Mouse (Mus musculus): ENCODE results near the gene Satb1. TPM values are rescaled to one million over a fixed set of nuclear protein-coding genes. Genes with fewer than 3 reads are reported as not detected.
A peak's percentile ranks its signal among the peaks of the same experiment; 100 is the strongest.

The Satb1 gene
- total and polyA plus RNA-seq, 2 experiments = 0.65 to 0.83 TPM

DNA sequence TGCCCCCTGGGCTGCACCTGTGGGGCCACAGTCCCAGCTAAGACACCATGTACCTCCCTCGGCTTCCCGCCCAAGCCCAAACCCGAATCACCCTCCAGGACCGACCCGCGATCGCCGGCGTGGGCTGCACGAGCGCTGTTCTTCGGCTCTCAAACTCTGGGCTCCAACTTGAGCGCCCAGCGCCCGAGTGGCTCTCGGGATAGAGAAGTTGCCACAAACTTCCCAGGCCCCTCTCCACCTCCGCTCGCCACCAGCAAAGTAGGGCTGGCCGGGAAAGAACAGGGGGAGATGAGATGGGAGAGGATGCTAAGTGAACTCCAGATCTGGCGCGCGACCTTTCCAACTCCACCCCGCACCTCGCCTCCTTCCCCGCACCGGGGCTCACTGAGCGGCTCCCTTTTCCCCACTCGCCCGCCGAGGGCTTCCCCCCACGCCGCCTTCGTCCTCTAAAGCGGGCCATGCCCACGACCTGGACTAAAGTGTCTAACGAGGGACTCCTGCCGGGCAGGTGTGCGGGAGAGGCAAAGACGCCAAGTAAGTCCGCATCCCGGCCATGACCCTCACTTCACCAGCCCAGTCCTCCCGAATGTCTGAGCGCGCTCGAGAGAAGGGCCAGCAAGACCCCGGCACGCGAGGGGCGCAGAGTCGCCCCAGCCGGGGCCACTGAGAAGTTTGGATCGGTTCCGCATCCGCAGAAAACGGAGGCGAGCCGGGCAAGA, 1.2 kb downstream of the Satb1 start:
- no peak for DNase-seq (ENCODE audit: extremely low read depth, low read depth, low spot score)
- H3K79me2 ChIP-seq (ENCODE audit: control insufficient read depth, insufficient read depth, low read length) = no peaks in the 10 kb centered on the region
- peaks cover 1% of the 10 kb centered on the region; the same call in 1 of the 2 replicates for H3K4me1 ChIP-seq (ENCODE audit: control insufficient read depth, insufficient read depth, low read length)
- peak overlapping the region; percentile 61 for H3K4me3 ChIP-seq (ENCODE audit: insufficient read depth, low read depth, low read length)
- peak overlapping the region; percentile 56 for H3K9ac ChIP-seq (ENCODE audit: low read depth, low read length)
- no peak overlapping the region for H3K27ac ChIP-seq (replicated peaks; ENCODE audit: insufficient read depth, low read depth, low read length)
- 2% methylated on average over 56 of the region's 57 CpGs for WGBS
- no peak for TF ChIP-seq CTCF (IDR thresholded peaks at IDR 0.05; ENCODE audit: low read depth, low read length)
- no peak for TF ChIP-seq POLR2A (IDR thresholded peaks at IDR 0.05; ENCODE audit: extremely low read depth, insufficient read depth, low read length)
- peaks cover 21% of the 10 kb centered on the region for H3K27me3 ChIP-seq (ENCODE audit: control insufficient read depth, insufficient read depth, low read length)
- no peaks in the 10 kb centered on the region for H3K36me3 ChIP-seq (ENCODE audit: control insufficient read depth, insufficient read depth, low read length)

- Histone ChIP-seq H3K36me3 (ENCODE audit: control insufficient read depth, insufficient read depth, low read length) (no peaks in the 10 kb centered on the region), H3K27ac (replicated peaks; ENCODE audit: insufficient read depth, low read depth, low read length) (no peak overlapping the region), H3K79me2 (ENCODE audit: control insufficient read depth, insufficient read depth, low read length) (no peaks in the 10 kb centered on the region), H3K4me1 (ENCODE audit: control insufficient read depth, insufficient read depth, low read length) (peaks cover 1% of the 10 kb centered on the region; the same call in 1 of the 2 replicates), H3K4me3 (ENCODE audit: insufficient read depth, low read depth, low read length) (peak overlapping the region; percentile 61; the same call in 1 of the 2 replicates), H3K9ac (ENCODE audit: low read depth, low read length) (no peak overlapping the region), H3K27me3 (ENCODE audit: control insufficient read depth, insufficient read depth, low read length) (peaks cover 24% of the 10 kb centered on the region)
- no peak for DNase-seq (ENCODE audit: extremely low read depth, low read depth, low spot score)
- no peak for TF ChIP-seq POLR2A (IDR thresholded peaks at IDR 0.05; ENCODE audit: extremely low read depth, insufficient read depth, low read length)
- TF ChIP-seq CTCF (IDR thresholded peaks at IDR 0.05; ENCODE audit: low read depth, low read length) = no peak
- 22% methylated on average over 14 of the region's 14 CpGs for WGBS
Measured at GRCm38 (mm10) chr17:51831121-51831701, 1.9 kb downstream of the Satb1 start.

GRCm38 (mm10) chr17:51829436-51829835, 3.7 kb downstream of the Satb1 start:
- Histone ChIP-seq H3K27me3 (ENCODE audit: control insufficient read depth, insufficient read depth, low read length) (peaks cover 24% of the 10 kb centered on the region), H3K79me2 (ENCODE audit: control insufficient read depth, insufficient read depth, low read length) (no peaks in the 10 kb centered on the region), H3K4me3 (ENCODE audit: insufficient read depth, low read depth, low read length) (no peak overlapping the region), H3K36me3 (ENCODE audit: control insufficient read depth, insufficient read depth, low read length) (no peaks in the 10 kb centered on the region), H3K9ac (ENCODE audit: low read depth, low read length) (no peak overlapping the region), H3K27ac (replicated peaks; ENCODE audit: insufficient read depth, low read depth, low read length) (no peak overlapping the region), H3K4me1 (ENCODE audit: control insufficient read depth, insufficient read depth, low read length) (peaks cover 1% of the 10 kb centered on the region; the same call in 1 of the 2 replicates)
- DNase-seq (ENCODE audit: extremely low read depth, low read depth, low spot score) = no peak
- TF ChIP-seq POLR2A (IDR thresholded peaks at IDR 0.05; ENCODE audit: extremely low read depth, insufficient read depth, low read length) (no peak), CTCF (IDR thresholded peaks at IDR 0.05; ENCODE audit: low read depth, low read length) (no peak)

DNA sequence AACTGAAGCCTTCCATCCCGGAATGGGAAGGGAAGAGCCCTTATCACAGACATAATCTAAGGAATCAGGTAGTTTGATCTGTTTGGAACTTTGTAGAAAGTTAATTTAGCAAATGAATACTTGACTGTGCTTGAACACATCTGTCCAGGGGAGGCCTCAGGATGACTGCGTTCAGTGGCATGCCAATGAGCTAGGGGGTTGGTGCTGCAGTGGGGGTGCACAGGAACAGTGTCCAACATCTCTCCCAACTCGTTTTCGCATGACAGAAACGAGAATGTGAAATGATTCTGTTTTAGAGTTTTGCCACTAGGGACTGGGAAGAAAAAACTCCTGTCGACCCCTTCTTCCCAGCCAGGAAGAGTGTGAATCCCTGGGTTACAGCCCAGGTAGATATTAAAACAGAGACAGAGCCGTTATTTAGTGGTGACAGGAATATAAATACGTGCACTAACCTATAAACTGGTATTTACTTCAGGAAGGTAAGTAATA, 5.1 kb downstream of the Satb1 start:
- Histone ChIP-seq H3K36me3 (ENCODE audit: control insufficient read depth, insufficient read depth, low read length) (no peaks in the 10 kb centered on the region), H3K4me1 (ENCODE audit: control insufficient read depth, insufficient read depth, low read length) (peaks cover 1% of the 10 kb centered on the region; the same call in 1 of the 2 replicates), H3K27me3 (ENCODE audit: control insufficient read depth, insufficient read depth, low read length) (peaks cover 22% of the 10 kb centered on the region), H3K4me3 (ENCODE audit: insufficient read depth, low read depth, low read length) (no peak overlapping the region), H3K27ac (replicated peaks; ENCODE audit: insufficient read depth, low read depth, low read length) (no peak overlapping the region), H3K9ac (ENCODE audit: low read depth, low read length) (no peak overlapping the region), H3K79me2 (ENCODE audit: control insufficient read depth, insufficient read depth, low read length) (no peaks in the 10 kb centered on the region)
- no peak for DNase-seq (ENCODE audit: extremely low read depth, low read depth, low spot score)
- TF ChIP-seq POLR2A (IDR thresholded peaks at IDR 0.05; ENCODE audit: extremely low read depth, insufficient read depth, low read length) = no peak
- TF ChIP-seq CTCF (IDR thresholded peaks at IDR 0.05; ENCODE audit: low read depth, low read length) = no peak
- 62% methylated on average over 8 of the region's 8 CpGs for WGBS

- TF ChIP-seq POLR2A (IDR thresholded peaks at IDR 0.05; ENCODE audit: extremely low read depth, insufficient read depth, low read length) (no peak), CTCF (IDR thresholded peaks at IDR 0.05; ENCODE audit: low read depth, low read length) (no peak)
- 55% methylated on average over 4 of the region's 4 CpGs for WGBS
- Histone ChIP-seq H3K27me3 (ENCODE audit: control insufficient read depth, insufficient read depth, low read length) (peaks cover 8% of the 10 kb centered on the region), H3K36me3 (ENCODE audit: control insufficient read depth, insufficient read depth, low read length) (no peaks in the 10 kb centered on the region), H3K79me2 (ENCODE audit: control insufficient read depth, insufficient read depth, low read length) (no peaks in the 10 kb centered on the region), H3K4me1 (ENCODE audit: control insufficient read depth, insufficient read depth, low read length) (no peaks in the 10 kb centered on the region), H3K4me3 (ENCODE audit: insufficient read depth, low read depth, low read length) (no peak overlapping the region), H3K9ac (ENCODE audit: low read depth, low read length) (no peak overlapping the region), H3K27ac (replicated peaks; ENCODE audit: insufficient read depth, low read depth, low read length) (no peak overlapping the region)
- DNase-seq (ENCODE audit: extremely low read depth, low read depth, low spot score) = no peak
Measured at GRCm38 (mm10) chr17:51826461-51826860, 6.6 kb downstream of the Satb1 start.

DNA sequence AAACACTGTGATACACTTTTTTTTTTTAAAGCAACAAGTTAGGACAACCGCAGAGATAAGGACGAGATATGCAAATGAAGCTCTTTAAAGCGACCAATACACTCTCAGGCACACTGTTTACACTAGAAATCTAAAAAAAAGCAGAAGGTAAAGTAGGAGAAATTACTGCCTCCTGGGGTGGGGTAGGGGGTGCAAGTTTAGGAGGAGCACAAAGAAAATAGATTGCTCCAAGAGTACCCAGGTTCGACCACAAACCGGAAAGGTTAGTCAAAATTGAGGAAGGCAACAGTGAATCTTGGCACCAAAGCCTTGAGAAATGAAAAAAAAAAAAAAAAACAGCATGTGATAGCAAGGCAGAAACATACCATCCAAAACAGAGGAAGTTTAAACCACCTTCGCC, 18.8 kb downstream of the Satb1 start:
- TF ChIP-seq POLR2A (IDR thresholded peaks at IDR 0.05; ENCODE audit: extremely low read depth, insufficient read depth, low read length) (no peak), CTCF (IDR thresholded peaks at IDR 0.05; ENCODE audit: low read depth, low read length) (no peak)

More for the DNA sequence above, 18.8 kb downstream of the Satb1 start:
- no peaks in the 10 kb centered on the region for H3K79me2 ChIP-seq (ENCODE audit: control insufficient read depth, insufficient read depth, low read length)
- H3K4me1 ChIP-seq (ENCODE audit: control insufficient read depth, insufficient read depth, low read length) = no peaks in the 10 kb centered on the region
- H3K36me3 ChIP-seq (ENCODE audit: control insufficient read depth, insufficient read depth, low read length) = no peaks in the 10 kb centered on the region
- peak; percentile 2 for DNase-seq (ENCODE audit: extremely low read depth, low read depth, low spot score)
- WGBS = 19% methylated on average over 6 of the region's 6 CpGs
- no peak overlapping the region for H3K9ac ChIP-seq (ENCODE audit: low read depth, low read length)
- peaks cover 13% of the 10 kb centered on the region for H3K27me3 ChIP-seq (ENCODE audit: control insufficient read depth, insufficient read depth, low read length)
- H3K27ac ChIP-seq (replicated peaks; ENCODE audit: insufficient read depth, low read depth, low read length) = no peak overlapping the region
- no peak overlapping the region for H3K4me3 ChIP-seq (ENCODE audit: insufficient read depth, low read depth, low read length)
